Mouse (Mus musculus) c-Kit-positive CD71-positive TER-119-negative erythroid progenitor cells, embryonic 14.5 days (primary cell): ENCODE measurements around the gene Fndc9.
A peak's percentile ranks its signal among the peaks of the same experiment; 100 is the strongest.

Source experiments
- DNase-seq: peaks from one replicate; pipeline ENCODE4 v3.0.0-alpha.2; 2013; ENCODE audit warnings: low read depth

The Fndc9 gene

GRCm38 (mm10) chr11:46236976-46237375, 1.6 kb downstream of the Fndc9 start:
- DNase-seq: peak; percentile 70

GRCm38 (mm10) chr11:46241150-46241673, 5.9 kb downstream of the Fndc9 start:
- peak; percentile 69 for DNase-seq

- no peak for DNase-seq
Observed at GRCm38 (mm10) chr11:46241985-46242384, 6.7 kb downstream of the Fndc9 start.

- no peak for DNase-seq
Observed at GRCm38 (mm10) chr11:46244731-46245604, 9.6 kb downstream of the Fndc9 start.

- DNase-seq: no peak
Observed at GRCm38 (mm10) chr11:46245926-46246325, 10.6 kb downstream of the Fndc9 start.

GRCm38 (mm10) chr11:46246393-46246792, 11.1 kb downstream of the Fndc9 start:
- no peak for DNase-seq

GRCm38 (mm10) chr11:46248352-46248751, 13.0 kb downstream of the Fndc9 start:
- DNase-seq: no peak

GRCm38 (mm10) chr11:46251994-46252393, 16.7 kb downstream of the Fndc9 start:
- peak; percentile 39 for DNase-seq

- no peak for DNase-seq
Observed at GRCm38 (mm10) chr11:46255291-46255690, 20.0 kb downstream of the Fndc9 start.

GRCm38 (mm10) chr11:46258207-46258606, 22.9 kb downstream of the Fndc9 start:
- no peak for DNase-seq

GRCm38 (mm10) chr11:46258749-46259148, 23.4 kb downstream of the Fndc9 start:
- DNase-seq: no peak

- no peak for DNase-seq
Observed at GRCm38 (mm10) chr11:46262854-46263253, 27.5 kb downstream of the Fndc9 start.

GRCm38 (mm10) chr11:46263291-46263690, 28.0 kb downstream of the Fndc9 start:
- DNase-seq: no peak

- no peak for DNase-seq
Observed at GRCm38 (mm10) chr11:46264584-46264983, 29.3 kb downstream of the Fndc9 start.

GRCm38 (mm10) chr11:46265031-46265786, 29.9 kb downstream of the Fndc9 start:
- DNase-seq: no peak

- DNase-seq: peak; percentile 38
Observed at GRCm38 (mm10) chr11:46268991-46269390, 33.7 kb downstream of the Fndc9 start.

GRCm38 (mm10) chr11:46269391-46269790, 34.1 kb downstream of the Fndc9 start:
- no peak for DNase-seq

GRCm38 (mm10) chr11:46269893-46270292, 34.6 kb downstream of the Fndc9 start:
- DNase-seq: no peak

- no peak for DNase-seq
Observed at GRCm38 (mm10) chr11:46272058-46272681, 36.8 kb downstream of the Fndc9 start.

GRCm38 (mm10) chr11:46273969-46274368, 38.6 kb downstream of the Fndc9 start:
- DNase-seq: no peak

GRCm38 (mm10) chr11:46275302-46275701, 40.0 kb downstream of the Fndc9 start:
- peak; percentile 56 for DNase-seq

GRCm38 (mm10) chr11:46276168-46276567, 40.8 kb downstream of the Fndc9 start:
- DNase-seq: no peak
